Mouse (Mus musculus) forelimb bud, embryonic 11.5 days (tissue): Measurements from ENCODE around the gene Hopx.
A peak's percentile ranks its signal among the peaks of the same experiment; 100 is the strongest.
"Not testable (repeated sequence)": the region's sequence is repeated elsewhere in the genome, so short reads cannot be mapped to it uniquely, and the experiment has no call there.

Experiments
- DNase-seq: peaks from one replicate; pipeline ENCODE4 v3.0.0-alpha.2; 2012; ENCODE audit warnings: low read depth, low spot score

Gene Hopx

GRCm38 (mm10) chr5:77100691-77101090, 14.2 kb downstream of the Hopx start:
- DNase-seq: no peak

DNA sequence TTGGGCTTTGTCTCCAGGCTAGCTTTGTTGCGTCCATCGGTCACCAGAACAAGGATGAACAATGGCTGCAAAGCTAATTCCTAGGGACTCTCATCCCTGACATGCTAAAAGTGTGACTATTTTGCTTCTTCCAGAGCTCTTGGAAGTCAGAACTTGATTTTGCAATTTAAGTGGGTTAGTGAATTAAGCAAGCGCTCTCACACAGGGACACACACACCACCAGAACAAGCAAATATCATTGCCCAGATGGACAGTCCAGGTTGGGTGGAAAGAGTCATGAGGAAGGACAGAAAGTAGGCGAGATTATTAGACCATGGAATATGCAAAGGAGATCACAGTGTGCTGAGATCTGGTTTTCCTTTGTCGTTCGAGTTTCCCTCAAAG, 14.9 kb downstream of the Hopx start:
- DNase-seq: no peak

GRCm38 (mm10) chr5:77099317-77099996, 15.5 kb downstream of the Hopx start:
- no peak for DNase-seq

- DNase-seq: no peak
Observed at GRCm38 (mm10) chr5:77098874-77099273, 16.0 kb downstream of the Hopx start.

GRCm38 (mm10) chr5:77097686-77098085, 17.2 kb downstream of the Hopx start:
- DNase-seq: peak; percentile 30

GRCm38 (mm10) chr5:77096194-77096593, 18.7 kb downstream of the Hopx start:
- not testable (repeated sequence) for DNase-seq

DNA sequence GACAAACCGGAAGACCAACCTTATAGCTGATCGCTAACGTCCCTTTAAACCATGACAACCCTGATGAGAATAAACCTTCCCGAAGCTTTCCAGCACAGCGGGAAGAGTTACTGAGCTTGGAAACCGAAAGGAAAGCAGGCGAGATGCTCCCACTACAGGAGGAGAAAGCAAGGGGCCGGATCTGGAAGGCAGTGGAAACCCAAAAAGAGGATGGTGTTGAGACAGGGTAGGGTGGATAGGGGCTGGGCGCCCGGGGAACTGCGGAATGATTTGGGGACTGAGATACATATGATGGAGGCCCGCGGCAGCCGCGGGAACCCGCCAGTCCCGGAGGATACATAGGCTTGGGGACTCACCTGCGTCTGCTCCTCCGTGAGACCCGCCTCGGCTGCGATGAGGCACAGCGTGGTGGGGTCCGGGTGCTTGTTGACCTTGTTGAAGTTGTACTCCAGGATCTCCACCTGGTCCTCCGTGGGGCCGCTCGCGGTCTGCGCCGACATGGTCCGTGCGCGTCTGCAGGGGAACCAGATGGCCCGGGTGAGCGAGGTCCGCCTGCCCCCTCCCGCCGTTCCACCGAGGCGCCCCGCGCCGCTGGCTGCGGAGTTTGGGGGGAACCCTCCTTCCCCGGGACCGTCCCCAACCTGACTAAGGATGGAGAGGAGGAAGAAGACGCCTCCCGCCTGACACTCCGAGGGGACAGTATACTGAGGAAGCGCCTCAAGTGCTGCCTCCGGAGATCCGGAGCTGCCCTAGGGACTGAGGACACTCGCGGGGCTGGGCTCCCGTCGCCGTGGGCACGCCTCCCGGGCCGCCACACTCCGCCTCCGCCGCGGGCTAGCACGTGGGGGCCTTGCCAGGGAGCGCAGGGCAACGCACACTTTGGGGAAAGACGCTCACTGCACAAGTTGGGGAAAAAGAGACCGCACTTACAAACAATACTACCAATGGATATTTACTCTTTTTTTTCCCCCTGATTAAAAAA, 20.1 kb downstream of the Hopx start:
- DNase-seq: no peak

- no peak for DNase-seq
Observed at GRCm38 (mm10) chr5:77093961-77094360, 21.0 kb downstream of the Hopx start.

DNA sequence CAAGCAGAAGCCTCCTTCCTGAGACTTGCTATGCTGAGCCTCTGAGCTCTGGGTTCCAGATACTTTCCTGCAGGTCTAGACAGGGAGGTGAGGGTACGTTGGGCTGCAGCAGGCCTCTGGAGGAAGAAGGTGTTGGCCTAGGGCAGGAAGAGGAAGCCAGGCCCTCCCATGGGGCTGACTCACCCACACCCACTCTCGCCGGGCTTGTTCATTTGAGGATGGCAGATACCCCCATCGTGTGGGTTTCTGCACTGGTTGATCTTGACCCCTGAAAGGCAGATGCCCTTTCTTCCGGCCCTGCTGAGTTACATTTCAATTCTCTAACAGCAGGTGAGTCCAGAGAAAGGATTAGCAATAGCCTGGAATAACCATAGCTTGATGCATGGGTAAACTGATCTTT, 22.4 kb downstream of the Hopx start:
- no peak for DNase-seq

- no peak for DNase-seq
Observed at GRCm38 (mm10) chr5:77091923-77092322, 23.0 kb downstream of the Hopx start.

DNA sequence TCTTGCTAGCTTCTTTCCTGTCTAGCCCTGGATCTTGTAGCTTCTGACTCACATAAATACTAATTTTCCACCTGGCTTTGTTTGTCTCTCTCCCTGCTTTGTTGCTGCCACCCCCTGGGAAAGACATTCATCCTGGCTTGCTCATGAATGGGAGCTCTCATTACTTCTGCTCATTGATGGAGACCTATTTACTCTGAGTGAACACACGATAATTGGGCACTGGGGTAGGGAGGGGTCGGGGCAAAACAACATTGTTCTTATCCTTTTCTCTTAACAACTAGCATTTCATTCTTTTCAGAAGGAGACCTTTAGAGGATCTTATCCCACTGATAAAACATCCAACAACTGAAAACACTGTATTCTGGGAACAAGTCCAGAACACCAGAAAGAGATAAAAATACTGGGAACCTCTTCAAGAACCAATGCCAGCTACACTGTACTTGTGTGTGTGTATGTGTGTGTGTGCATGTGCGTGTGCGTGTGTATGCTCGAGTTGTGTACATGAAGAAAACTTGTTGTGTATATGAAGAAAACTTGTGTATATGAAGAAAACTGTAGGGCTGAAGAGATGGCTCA, 24.3 kb downstream of the Hopx start:
- no peak for DNase-seq

DNA sequence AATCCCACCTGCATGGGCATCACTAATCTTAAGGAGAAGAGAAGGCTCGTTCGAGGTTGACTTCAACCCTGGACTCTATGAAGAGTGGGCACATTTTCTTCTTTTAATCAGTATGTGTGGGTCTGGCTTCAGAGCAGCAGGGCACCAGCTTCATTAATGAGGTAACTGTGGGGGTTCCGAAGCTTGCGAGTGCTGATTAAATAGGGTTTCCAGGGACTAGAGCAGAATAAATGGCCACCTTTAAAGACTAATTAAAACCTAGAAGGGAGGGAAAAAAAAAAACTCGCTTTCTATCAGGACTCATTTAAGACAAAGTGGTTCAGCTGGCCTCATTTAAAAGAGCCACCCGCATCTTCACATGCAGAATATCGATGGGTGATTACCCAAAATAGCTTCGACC, 25.0 kb downstream of the Hopx start:
- no peak for DNase-seq

DNA sequence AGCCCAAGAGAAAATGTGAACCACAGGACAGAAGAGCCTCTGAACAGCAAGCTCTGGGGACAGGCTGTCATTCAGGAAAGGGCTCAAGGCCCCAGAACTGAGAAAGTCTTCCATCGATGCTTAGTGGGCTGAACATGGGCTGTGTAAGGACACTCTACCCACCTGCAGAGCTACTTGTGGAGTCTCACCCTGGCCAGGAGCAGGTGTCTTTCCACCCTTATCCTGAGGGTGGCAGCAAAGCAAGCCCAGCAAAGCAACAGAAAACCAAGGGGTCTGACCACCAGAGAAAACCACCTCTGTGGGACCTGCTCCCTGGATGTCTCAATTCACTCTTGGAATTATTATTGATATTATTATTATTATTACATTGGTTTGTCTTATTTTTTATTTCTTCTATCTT, 25.6 kb downstream of the Hopx start:
- peak; percentile 56 for DNase-seq

GRCm38 (mm10) chr5:77087122-77087521, 27.8 kb downstream of the Hopx start:
- DNase-seq: no peak

DNA sequence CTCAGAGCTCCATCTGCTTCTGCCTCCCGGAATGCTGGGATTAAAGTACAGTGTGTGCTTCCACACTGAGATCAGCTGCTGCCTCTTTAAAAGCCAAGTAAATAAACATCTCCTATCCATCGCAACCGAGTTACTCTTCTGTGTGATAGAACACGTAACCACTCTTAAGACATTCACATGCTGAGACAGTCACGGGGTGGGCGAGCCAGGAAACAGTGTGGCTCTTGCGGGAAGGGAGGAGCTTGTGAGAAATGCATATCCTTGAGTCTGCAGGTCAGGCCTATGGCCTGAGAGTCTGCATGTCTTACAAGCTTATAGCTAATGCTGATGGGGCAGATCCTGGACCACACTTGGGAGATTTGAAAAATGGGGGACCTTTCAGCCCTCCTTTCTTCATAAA, 28.4 kb downstream of the Hopx start:
- DNase-seq: no peak

GRCm38 (mm10) chr5:77085753-77086450, 29.0 kb downstream of the Hopx start:
- DNase-seq: no peak

DNA sequence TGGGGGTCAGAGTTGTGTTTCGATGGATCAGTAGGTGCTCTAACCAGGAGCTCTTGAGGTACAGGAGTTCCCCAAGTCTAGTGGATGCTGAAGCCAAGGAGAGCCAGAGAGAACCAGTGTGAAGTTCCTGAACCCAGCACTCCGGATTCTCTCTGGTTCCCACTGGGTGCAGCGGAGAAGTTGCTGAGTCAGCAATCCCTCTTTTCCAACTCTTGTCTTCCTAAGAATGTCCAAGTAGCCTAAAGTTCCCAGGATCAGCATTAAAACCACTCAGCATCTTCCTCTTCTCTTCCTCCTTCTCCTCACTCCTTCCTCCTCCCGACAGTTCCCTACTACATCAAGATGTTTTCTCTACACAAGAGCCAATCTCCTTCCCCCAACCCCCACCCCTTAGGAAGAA, 30.5 kb downstream of the Hopx start:
- no peak for DNase-seq

GRCm38 (mm10) chr5:77082735-77083134, 32.2 kb downstream of the Hopx start:
- no peak for DNase-seq

DNA sequence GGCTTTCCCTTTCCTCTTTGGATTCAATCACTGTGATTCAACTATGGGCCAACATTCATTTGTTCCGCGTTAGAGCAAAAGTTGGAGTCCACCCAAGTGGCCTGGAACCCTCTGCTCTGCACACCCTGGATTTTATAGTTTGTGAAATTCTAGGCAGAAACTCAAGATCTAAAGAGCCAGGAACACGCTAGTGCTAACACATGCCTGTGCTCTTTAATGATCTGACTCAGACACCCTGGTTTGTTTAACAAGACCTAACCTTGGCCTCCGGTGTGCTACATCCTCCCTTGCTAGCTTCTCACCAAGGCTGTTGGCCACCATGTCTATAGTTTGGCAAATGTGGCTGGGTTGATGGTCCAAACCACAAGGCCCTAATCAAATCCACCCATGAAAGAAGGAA, 34.2 kb downstream of the Hopx start:
- no peak for DNase-seq

GRCm38 (mm10) chr5:77075951-77076350, 39.0 kb downstream of the Hopx start:
- no peak for DNase-seq

GRCm38 (mm10) chr5:77074914-77075313, 40.0 kb downstream of the Hopx start:
- DNase-seq: no peak

DNA sequence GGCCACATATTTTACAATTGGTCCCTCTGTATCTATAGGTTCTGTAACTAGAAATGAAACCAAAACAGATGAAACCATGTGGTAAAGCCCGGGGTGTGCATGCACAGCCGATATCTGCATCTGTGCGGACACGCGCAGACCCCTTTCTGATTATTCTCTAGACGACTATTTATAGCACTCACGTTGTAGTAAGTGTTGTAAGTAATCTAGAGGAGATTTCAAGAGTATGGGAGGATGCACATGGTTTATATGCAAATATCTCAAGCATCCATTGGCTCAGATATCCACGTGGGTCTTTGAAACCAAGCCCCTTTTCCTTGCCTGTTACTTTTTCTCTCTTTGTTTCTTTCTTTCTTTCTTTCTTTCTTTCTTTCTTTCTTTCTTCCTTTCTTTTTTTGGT, 41.1 kb downstream of the Hopx start:
- DNase-seq: no peak
